Comparison of ENCODE assay signal across 14 mouse cellular contexts in genomic region chr1:150824334-150825005, GRCm38 (mm10).
DNase-seq lines count a peak whose midpoint lies in the region; TF ChIP-seq lines count a peak whose summit lies in the region.
"Had no signal": no experiment of that assay in that cellular context is flagged by ENCODE, and none has a peak within 500 bp of the region (broad histone marks: within the 10 kb centered on the region; RNA-seq: fewer than 3 reads in every experiment).

No protein-coding gene starts in this region.

- no peak for DNase-seq in layer of hippocampus, adult 2 months (ENCODE audit: low spot score in 2 of 2)
- no peak for DNase-seq in layer of hippocampus, postnatal 14 days (ENCODE audit: low spot score in 2 of 2)
- DNase-seq in A20 (ENCODE audit: low read depth, low spot score), result peak; percentile 11
- peak; percentile 9 for DNase-seq in ES-CJ7 (ENCODE audit: low read depth, low spot score)
- peak; percentile 37 for DNase-seq in forelimb bud, embryonic 11.5 days (ENCODE audit: low read depth, low spot score)
- DNase-seq in c-Kit-positive CD71-positive TER-119-positive erythroid progenitor cells, embryonic 14.5 days (ENCODE audit: low spot score), result no peak
- no peak for DNase-seq in right cerebral cortex, adult 2 months (ENCODE audit: low spot score in 2 of 2)
- no peak for DNase-seq in right cerebral cortex, adult 18-20 months
- DNase-seq: heart, adult 11 months; liver, embryonic 13.5 days; thymus, postnatal 36 days had no signal

- no peak overlapping the region for H3K4me3 ChIP-seq in layer of hippocampus, adult 2 months
- H3K4me3 ChIP-seq: forebrain, embryonic 13.5 days; hindbrain, embryonic 13.5 days; liver, embryonic 13.5 days; midbrain, embryonic 13.5 days had no signal

- no peak overlapping the region for H3K27ac ChIP-seq in layer of hippocampus, adult 2 months
- H3K27ac ChIP-seq: forebrain, embryonic 13.5 days; hindbrain, embryonic 13.5 days; liver, embryonic 13.5 days; midbrain, embryonic 13.5 days had no signal

- TF ChIP-seq CTCF in layer of hippocampus, adult 2 months (conservative IDR thresholded peaks at IDR 0.05), result peak; percentile 66

Comparison
In these comparisons a context has a peak if more than half of its experiments do, and no peak if none do; other contexts are left out.
1. DNase-seq: peak in A20 (single experiment), ES-CJ7 (single experiment) and forelimb bud, embryonic 11.5 days (single experiment); none in layer of hippocampus, adult 2 months (0 of 2), layer of hippocampus, postnatal 14 days (0 of 2), c-Kit-positive CD71-positive TER-119-positive erythroid progenitor cells, embryonic 14.5 days (single experiment), right cerebral cortex, adult 2 months (0 of 2) and right cerebral cortex, adult 18-20 months (single experiment).